Mouse (Mus musculus) embryonic fibroblast, embryonic 13.5 days (primary cell): Measurements from ENCODE around the gene Polr2j. TPM values are rescaled to one million over a fixed set of nuclear protein-coding genes. Genes with fewer than 3 reads are reported as not detected.
"Not testable (repeated sequence)": the region's sequence is repeated elsewhere in the genome, so short reads cannot be mapped to it uniquely, and the experiment has no call there.

Source experiments
- H3K27ac ChIP-seq: 2 replicates; pipeline ENCODE4 v1.5.1; 2012; ENCODE audit warnings: low read length, control low read depth, inconsistent platforms; ENCODE audit not compliant: insufficient read depth
- H3K4me1 ChIP-seq: 2 replicates; pipeline ENCODE4 v1.6.1; 2011; ENCODE audit warnings: low read length; ENCODE audit not compliant: control insufficient read depth, insufficient read depth
- H3K4me3 ChIP-seq: 2 replicates; pipeline ENCODE4 v1.5.1; 2011; ENCODE audit warnings: mild to moderate bottlenecking, control low read depth, low read length; ENCODE audit not compliant: insufficient read depth
- CTCF ChIP-seq: IDR thresholded peaks from 2 replicates; pipeline ENCODE4 v1.5.1; 2011; ENCODE audit warnings: mild to moderate bottlenecking, control low read depth, low read length, moderate library complexity, borderline replicate concordance; ENCODE audit not compliant: insufficient read depth
- POLR2A ChIP-seq: IDR thresholded peaks from 2 replicates; pipeline ENCODE4 v1.6.1; 2011; ENCODE audit warnings: low read depth, mild to moderate bottlenecking, control low read depth, low read length, moderate library complexity
- polyA plus RNA-seq: library from polyadenylated mRNA; stranded (reverse); fragments of >200 nt; gene quantifications from 2 replicates; pipeline ENCODE4 v1.2.4, GENCODE M21; 2011; ENCODE audit warnings: low read depth; ENCODE audit not compliant: missing spikeins, insufficient read length

Polr2j gene
- polyA plus RNA-seq, 1 experiment = 67.7 TPM

DNA sequence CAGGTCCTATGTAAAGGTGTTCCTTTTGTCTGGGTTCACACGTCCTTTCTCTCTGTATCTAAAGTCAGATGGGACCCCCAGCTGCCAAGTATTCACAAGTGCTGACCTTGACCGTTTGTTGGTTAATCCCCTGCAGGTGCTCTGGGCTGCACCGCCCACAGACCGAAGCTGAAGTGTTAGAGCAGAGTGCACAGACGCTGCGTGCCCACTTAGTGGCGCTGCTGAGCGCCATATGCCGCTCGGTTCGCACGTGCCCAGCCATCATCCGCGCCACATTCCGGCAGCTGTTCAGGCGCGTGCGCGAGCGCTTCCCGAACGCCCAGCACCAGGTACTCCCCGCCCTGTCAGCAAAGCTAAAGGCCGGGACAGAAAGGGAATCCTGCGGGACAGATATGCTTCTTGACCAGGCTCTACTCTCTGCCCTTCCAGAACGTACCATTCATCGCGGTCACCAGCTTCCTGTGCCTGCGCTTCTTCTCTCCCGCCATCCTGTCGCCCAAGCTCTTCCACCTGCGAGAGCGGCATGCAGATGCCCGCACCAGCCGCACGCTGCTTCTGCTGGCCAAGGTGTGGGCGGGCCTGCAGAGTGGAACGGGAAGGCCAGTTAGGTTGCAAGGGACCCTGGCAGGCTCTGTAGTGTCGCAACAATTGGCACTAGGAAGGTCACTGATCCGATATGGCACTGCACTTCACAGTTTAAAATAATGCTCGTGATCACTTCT is 14.2 kb upstream of the Polr2j start:
- Histone ChIP-seq H3K27ac (no peak overlapping the region), H3K4me3 (no peak overlapping the region), H3K4me1 (no peaks in the 10 kb centered on the region)
- TF ChIP-seq POLR2A (no peak), CTCF (peak; percentile 97)

- TF ChIP-seq POLR2A (no peak), CTCF (peak; percentile 45; the same call in 1 of the 2 replicates)
- H3K4me3 ChIP-seq = no peak overlapping the region
- H3K4me1 ChIP-seq = peaks cover 11% of the 10 kb centered on the region; the same call in 1 of the 2 replicates
- no peak overlapping the region for H3K27ac ChIP-seq
Observed at GRCm38 (mm10) chr5:136104511-136104910, 11.9 kb upstream of the Polr2j start.

DNA sequence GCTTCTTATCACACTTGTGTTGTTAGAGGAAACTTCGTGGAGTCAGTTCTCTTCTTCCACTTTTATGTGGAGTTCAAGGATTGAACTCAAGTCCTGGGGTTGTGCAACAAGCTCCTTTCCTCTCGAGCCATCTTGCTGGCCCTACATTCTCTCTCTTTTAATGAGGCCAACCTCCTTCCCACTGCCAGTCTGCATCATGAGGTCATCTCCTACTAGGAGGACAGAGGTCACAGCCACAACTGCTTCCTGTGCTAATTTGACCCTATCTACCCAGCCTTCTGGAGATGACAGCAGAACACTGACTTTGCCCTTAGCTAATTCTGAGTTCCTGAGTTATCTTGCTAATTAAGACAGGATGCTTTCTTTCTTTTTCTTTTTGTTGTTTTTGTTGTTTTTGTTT is 7.9 kb upstream of the Polr2j start:
- Histone ChIP-seq H3K4me3 (no peak overlapping the region), H3K4me1 (peaks cover 11% of the 10 kb centered on the region; the same call in 1 of the 2 replicates), H3K27ac (peak overlapping the region; percentile 27; the same call in 1 of the 2 replicates)
- no peak for TF ChIP-seq POLR2A
- no peak for TF ChIP-seq CTCF

- TF ChIP-seq CTCF (no peak), POLR2A (no peak)
- H3K27ac ChIP-seq = peak overlapping the region; percentile 27; the same call in 1 of the 2 replicates
- H3K4me1 ChIP-seq = peaks cover 11% of the 10 kb centered on the region; the same call in 1 of the 2 replicates
- H3K4me3 ChIP-seq = no peak overlapping the region
Observed at GRCm38 (mm10) chr5:136109042-136109441, 7.4 kb upstream of the Polr2j start.

GRCm38 (mm10) chr5:136113546-136113945 is 2.9 kb upstream of the Polr2j start:
- H3K4me1 ChIP-seq, H3K27ac ChIP-seq, H3K4me3 ChIP-seq: not testable (repeated sequence)

GRCm38 (mm10) chr5:136116784-136117112 is 317 bp downstream of the Polr2j start:
- peak overlapping the region; percentile 98 for H3K4me3 ChIP-seq
- peaks cover 3% of the 10 kb centered on the region for H3K4me1 ChIP-seq
- TF ChIP-seq POLR2A = no peak
- no peak for TF ChIP-seq CTCF
- no peak overlapping the region for H3K27ac ChIP-seq

GRCm38 (mm10) chr5:136122165-136122564 is 5.7 kb downstream of the Polr2j start:
- TF ChIP-seq CTCF = no peak
- no peak for TF ChIP-seq POLR2A

DNA sequence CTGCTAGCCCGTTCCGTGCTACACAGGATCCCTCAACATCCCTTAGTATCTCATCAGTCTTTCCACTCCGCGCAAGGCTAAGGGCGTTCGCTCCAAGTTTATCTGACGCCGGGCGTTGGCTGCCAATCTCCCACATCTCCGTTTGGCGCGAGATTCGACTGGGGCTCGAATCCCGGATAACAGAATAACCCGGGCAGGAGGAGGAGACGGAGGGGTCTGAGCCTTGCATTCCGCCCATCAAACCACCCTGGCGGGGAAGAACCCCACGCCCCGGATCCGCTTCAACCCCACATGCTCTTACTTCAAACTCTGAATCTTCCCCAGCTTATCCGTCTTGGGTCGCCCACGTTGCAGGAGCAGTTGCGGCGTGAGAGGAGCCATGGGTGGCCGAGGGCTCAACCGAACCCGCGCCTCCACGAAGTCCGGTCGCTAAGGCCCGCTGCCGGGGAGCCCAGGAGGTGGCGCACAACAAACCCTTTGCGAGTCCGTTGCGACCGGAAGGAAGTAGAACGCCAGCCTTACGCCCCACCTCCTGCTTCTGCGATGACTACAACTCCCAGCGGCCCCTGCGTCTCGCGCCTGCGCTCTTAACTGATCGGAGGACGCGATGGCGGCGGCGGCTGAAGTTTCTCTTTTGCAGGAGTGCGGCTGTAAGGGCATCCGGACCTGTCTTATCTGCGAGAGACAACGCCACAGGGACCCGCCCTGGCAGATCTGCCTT is 19.3 kb downstream of the Polr2j start, which contains the start of the genes Lrwd1 and Alkbh4:
TSS of gene Lrwd1 (minus strand) at position 504 of the 721 bp plus-strand sequence.
TSS of gene Alkbh4 (plus strand) at position 576 of the 721 bp plus-strand sequence.
- H3K27ac ChIP-seq = peak within 1 kb of the TSS; percentile 45; the same call in 1 of the 2 replicates
- peak; percentile 77 for TF ChIP-seq POLR2A
- peak; percentile 42; the same call in 1 of the 2 replicates for TF ChIP-seq CTCF
- peak within 1 kb of the TSS; percentile 88 for H3K4me3 ChIP-seq
- 0 out of 2 replicates have a peak, but pooled peaks cover 2% of the 10 kb centered on the region for H3K4me1 ChIP-seq

More at GRCm38 (mm10) chr5:136122165-136122564, 5.7 kb downstream of the Polr2j start:
- Histone ChIP-seq H3K4me3 (no peak overlapping the region), H3K4me1 (peaks cover 3% of the 10 kb centered on the region), H3K27ac (no peak overlapping the region)

DNA sequence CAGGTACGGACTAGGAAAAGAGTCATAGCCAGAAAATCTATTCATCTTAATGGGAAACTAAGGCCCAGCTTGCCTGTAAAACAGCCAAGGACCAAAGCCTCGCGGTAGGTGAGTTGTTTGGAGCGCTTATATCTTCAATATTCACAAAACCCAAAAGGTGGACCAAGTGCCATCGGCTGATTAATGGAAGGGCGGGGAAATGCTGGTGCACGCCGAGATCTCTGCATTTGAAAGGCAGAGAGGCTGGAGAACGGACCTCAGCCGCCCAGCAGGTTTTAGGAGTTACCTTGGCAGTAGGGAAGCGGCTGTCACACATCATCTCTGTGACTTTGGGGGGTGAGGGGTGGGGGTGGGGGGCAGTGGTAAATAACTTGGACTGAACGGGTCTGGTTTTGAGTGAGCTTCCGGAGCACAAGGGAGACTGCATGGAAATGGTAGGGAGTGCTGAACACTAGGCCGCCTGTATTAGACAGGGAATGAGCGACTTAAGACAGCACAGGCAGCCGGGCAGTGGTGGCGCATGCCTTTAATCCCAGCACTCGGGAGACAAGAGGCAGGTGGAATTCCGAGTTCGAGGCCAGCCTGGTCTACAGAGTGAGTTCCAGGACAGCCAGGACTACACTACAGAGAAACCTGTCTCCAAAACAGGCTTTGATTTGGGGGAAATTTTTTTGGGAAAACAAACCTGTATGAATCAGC is 20.0 kb downstream of the Polr2j start:
- H3K4me3 ChIP-seq = peak overlapping the region; percentile 88
- H3K4me1 ChIP-seq = 0 out of 2 replicates have a peak, but pooled peaks cover 2% of the 10 kb centered on the region
- TF ChIP-seq CTCF (no peak), POLR2A (no peak)
- peak overlapping the region; percentile 45; the same call in 1 of the 2 replicates for H3K27ac ChIP-seq
